Mouse (Mus musculus) right cerebral cortex, postnatal 4 days (tissue): Measurements from ENCODE around the gene Lamc3.

ENCODE experiments used
- DNase-seq: peaks from one replicate; pipeline ENCODE4 v3.0.0-alpha.2; 2022

Lamc3 gene

DNA sequence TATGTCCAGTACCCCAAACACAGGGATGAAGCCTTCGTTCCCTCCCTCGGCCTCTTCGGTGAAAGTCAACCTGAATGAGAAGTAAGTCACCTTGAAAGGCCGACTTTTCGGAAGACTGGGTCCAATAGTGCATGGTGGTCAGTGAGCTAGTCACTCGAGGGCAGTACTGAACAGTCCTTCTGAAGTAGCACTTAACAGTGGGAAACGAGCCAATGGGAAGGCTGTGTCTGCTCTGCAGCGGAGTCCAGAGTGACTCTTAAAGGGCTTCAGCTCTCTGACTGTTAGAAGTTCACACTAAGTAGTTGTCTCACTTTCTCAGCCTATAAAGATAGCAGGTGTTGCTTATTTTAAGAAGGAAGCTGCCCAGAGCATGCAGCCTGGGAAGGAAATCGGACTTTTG lies 107.8 kb downstream of the Lamc3 start:
- DNase-seq = no peak

- DNase-seq = no peak
Measured at GRCm38 (mm10) chr2:31996060-31996459, 109.0 kb downstream of the Lamc3 start.
